Mouse (Mus musculus) midbrain, embryonic 11.5 days (tissue): Measurements from ENCODE around the gene Tnpo2. TPM values are rescaled to one million over a fixed set of nuclear protein-coding genes. Genes with fewer than 3 reads are reported as not detected.

Experiments used
- ATAC-seq: fragments of 200-750 bp; cut with Nextera tagmentation; 2 replicates; pipeline ENCODE4 v1.8.0; 2017; ENCODE audit warnings: moderate TSS enrichment, moderate library complexity; ENCODE audit not compliant: low FRiP score
- DNase-seq: peaks from one replicate; pipeline ENCODE4 v3.0.0; 2015; ENCODE audit warnings: low spot score; ENCODE audit errors: missing footprints
- H3K27ac ChIP-seq: fragments of 300-500 bp; sonication (generic); 2 replicates; pipeline ENCODE4 v1.5.1; 2014; ENCODE audit warnings: low read depth, low read length
- H3K27me3 ChIP-seq: fragments of 300-500 bp; sonication (generic); 2 replicates; pipeline ENCODE4 v1.6.1; 2014; ENCODE audit warnings: mild to moderate bottlenecking, low read length, moderate library complexity, mixed read lengths; ENCODE audit not compliant: control insufficient read depth, insufficient read depth
- H3K36me3 ChIP-seq: fragments of 300-500 bp; sonication (generic); 2 replicates; pipeline ENCODE4 v1.6.1; 2014; ENCODE audit warnings: mild to moderate bottlenecking, low read length, moderate library complexity, mixed read lengths; ENCODE audit not compliant: control insufficient read depth, insufficient read depth
- H3K4me1 ChIP-seq: fragments of 300-500 bp; sonication (generic); 2 replicates; pipeline ENCODE4 v1.6.1; 2014; ENCODE audit warnings: low read length; ENCODE audit not compliant: control insufficient read depth, insufficient read depth
- H3K4me2 ChIP-seq: fragments of 300-500 bp; sonication (generic); 2 replicates; pipeline ENCODE4 v1.6.1; 2014; ENCODE audit warnings: mild to moderate bottlenecking, moderate library complexity
- H3K4me3 ChIP-seq: fragments of 300-500 bp; sonication (generic); 2 replicates; pipeline ENCODE4 v1.5.1; 2014; ENCODE audit warnings: low read depth, low read length
- H3K9ac ChIP-seq: fragments of 300-500 bp; sonication (generic); 2 replicates; pipeline ENCODE4 v1.6.1; 2014; ENCODE audit warnings: low read length
- H3K9me3 ChIP-seq: fragments of 300-500 bp; sonication (generic); 2 replicates; pipeline ENCODE4 v1.6.1; 2016; ENCODE audit warnings: low read length; ENCODE audit not compliant: control insufficient read depth
- WGBS: fragments of 180-500 bp; shearing (Covaris S2); extraction: QIAGEN DNeasy Blood & Tissue Kit; methylation state at CpG from one replicate; pipeline ENCODE4 v1.1.7; 2014; 5-methylcytosine and 5-hydroxymethylcytosine counted together
- polyA plus RNA-seq: library from polyadenylated mRNA; unstranded; fragments of >200 nt; fragmentation: Nextera tagmentation; extraction: Ambion mirVana; gene quantifications from 2 replicates; pipeline ENCODE4 v1.2.1, GENCODE M21; 2014

The Tnpo2 gene
- polyA plus RNA-seq, result 19.5 and 19.9 TPM in 2 replicates

DNA sequence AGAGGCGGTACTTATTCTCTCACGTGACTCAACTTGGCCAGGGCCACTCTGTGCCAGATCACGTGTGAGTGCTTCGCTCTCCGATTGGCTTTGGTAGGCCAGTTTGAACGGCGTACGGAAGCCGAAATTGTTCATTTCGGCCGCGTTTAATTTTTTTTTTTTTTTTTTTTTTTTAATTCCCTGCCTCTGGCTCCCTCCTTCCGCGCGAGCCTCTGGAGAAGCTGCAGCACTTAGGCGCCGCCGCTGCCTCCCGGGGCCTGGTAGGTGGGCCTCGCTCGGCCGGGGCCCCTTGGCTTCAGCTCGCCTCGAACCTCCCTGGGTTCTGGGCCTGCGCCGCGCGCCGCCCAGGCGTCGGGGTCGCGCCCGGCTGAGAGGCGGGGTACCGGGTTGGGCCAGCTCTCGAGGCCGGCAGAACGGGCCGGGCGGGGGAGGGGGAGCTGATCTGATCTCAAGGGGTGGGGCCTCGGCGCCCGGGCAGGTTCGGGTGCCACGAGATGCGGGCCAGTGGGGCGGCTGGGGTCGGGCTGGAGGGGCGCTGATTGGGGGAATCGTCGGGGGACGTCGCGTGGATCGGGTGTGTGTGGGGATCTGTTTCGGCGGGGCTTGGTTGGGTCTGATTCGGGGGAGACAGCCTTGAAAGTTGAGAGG lies at the start of gene Tnpo2:
Tnpo2 (plus strand) TSS at position 198 of the 648 bp plus-strand sequence.
- Histone ChIP-seq H3K4me1 (peaks cover 21% of the 10 kb centered on the region), H3K4me3 (peak within 1 kb of the TSS; percentile 80), H3K36me3 (peaks cover 12% of the 10 kb centered on the region; the same call in 1 of the 2 replicates), H3K27me3 (no peaks in the 10 kb centered on the region), H3K9me3 (no peaks in the 10 kb centered on the region), H3K27ac (peak within 1 kb of the TSS; percentile 99), H3K9ac (peak within 1 kb of the TSS; percentile 76), H3K4me2 (peak within 1 kb of the TSS; percentile 64)
- peak; percentile 98 for DNase-seq
- WGBS, result under 1% methylated on average over 54 of the region's 59 CpGs
- ATAC-seq, result peak; percentile 93

DNA sequence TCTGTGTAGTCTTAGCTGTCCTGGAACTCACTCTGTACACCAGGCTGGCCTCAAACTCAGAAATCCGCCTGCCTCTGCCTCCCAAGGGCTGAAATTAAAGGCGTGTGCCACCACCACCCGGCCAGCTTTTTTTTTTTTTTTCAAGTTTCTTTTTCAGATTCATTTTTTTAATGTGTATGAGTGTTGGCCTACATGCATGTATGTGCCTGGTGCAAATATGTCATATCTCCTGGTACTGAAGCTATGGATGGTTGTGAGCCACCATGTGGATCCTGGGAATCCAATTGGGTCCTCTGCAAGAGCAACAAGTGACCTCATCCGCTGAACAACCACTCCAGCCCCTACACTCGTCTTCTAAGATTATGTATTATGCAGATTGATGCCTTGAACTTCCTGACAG lies 49.3 kb upstream of the Tnpo2 start:
- ATAC-seq, result no peak
- peaks cover 25% of the 10 kb centered on the region for H3K4me1 ChIP-seq
- H3K4me3 ChIP-seq, result no peak overlapping the region
- WGBS, result 81% methylated on average over 5 of the region's 5 CpGs
- H3K4me2 ChIP-seq, result no peak overlapping the region
- H3K27ac ChIP-seq, result no peak overlapping the region
- DNase-seq, result peak; percentile 61
- peaks cover 8% of the 10 kb centered on the region for H3K27me3 ChIP-seq
- H3K9me3 ChIP-seq, result no peaks in the 10 kb centered on the region
- no peak overlapping the region for H3K9ac ChIP-seq
- H3K36me3 ChIP-seq, result no peaks in the 10 kb centered on the region

DNA sequence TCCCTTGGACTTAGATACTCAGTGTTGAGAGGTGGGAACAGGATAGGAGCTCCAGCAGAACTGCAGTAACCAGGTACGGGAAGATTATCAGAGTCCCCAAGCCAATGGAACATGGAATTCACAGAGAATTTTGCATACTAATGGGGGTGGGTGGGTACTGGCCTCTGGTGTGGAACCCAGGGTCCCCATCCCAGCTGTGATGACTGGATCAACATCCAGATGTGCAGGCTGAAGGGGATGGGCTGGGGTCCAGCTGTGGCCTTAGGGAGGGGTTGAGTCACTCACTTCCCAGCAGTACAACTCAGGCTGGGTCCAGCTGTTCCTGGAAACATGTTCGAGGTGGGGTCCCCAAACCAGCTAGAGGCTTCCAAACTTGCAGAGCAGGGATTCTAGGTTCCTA lies 48.8 kb upstream of the Tnpo2 start:
- Histone ChIP-seq H3K36me3 (no peaks in the 10 kb centered on the region), H3K27me3 (peaks cover 8% of the 10 kb centered on the region), H3K9ac (no peak overlapping the region), H3K4me3 (no peak overlapping the region), H3K27ac (no peak overlapping the region), H3K4me1 (peaks cover 25% of the 10 kb centered on the region), H3K9me3 (no peaks in the 10 kb centered on the region), H3K4me2 (no peak overlapping the region)
- 86% methylated on average over 2 of the region's 2 CpGs for WGBS
- no peak for ATAC-seq
- peak; percentile 65 for DNase-seq

DNA sequence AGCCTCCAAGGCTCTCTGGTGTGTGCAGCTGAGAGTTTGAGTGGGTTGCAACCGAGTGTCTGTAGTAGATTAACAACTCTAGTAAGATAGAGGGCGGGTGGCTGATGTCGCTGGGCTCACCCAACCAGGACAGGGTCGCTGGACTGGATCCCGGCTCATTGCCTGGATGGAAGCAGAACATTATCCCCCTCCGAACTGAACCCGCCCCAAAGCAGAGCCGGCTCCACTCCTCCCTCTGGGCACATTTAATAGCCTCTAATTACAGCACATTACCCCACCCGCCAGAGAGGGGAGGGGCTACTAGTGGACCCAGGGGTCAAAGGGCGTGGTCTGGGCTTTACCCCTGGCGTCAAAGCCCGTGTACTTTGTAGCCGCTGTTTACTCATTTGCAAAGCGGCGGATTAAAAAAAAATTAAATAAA lies 47.4 kb upstream of the Tnpo2 start:
- Histone ChIP-seq H3K27me3 (peaks cover 8% of the 10 kb centered on the region), H3K9ac (0 out of 2 replicates have a peak overlapping the region, but pooled peaks have one; percentile 9), H3K4me2 (peak overlapping the region; percentile 97; the same call in 1 of the 2 replicates), H3K4me1 (peaks cover 25% of the 10 kb centered on the region), H3K4me3 (no peak overlapping the region; the same call in 1 of the 2 replicates), H3K27ac (no peak overlapping the region), H3K9me3 (no peaks in the 10 kb centered on the region), H3K36me3 (no peaks in the 10 kb centered on the region)
- ATAC-seq (no peak), DNase-seq (peak; percentile 85)
- WGBS, result 16% methylated on average over 15 of the region's 15 CpGs

DNA sequence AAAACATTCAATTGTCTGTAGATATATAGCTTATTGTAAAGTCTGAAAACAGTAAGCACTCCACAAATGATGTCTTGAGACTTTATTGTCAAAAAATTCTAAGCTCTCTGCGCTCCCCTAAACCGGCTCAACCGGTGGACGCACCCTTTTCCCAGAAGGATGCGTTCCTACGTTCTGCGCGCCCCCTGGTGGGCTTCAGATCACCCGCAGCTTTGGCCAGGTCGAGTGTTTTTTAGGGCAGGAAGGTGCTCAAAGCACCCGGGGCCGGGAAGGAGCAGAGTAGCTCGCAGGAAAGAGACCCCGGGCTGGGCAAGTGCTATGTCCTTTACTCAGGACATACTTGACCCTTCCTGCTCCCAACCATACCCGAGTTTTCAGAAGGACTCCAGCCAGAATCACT lies 46.9 kb upstream of the Tnpo2 start:
- Histone ChIP-seq H3K27me3 (peaks cover 8% of the 10 kb centered on the region), H3K27ac (no peak overlapping the region)

DNA sequence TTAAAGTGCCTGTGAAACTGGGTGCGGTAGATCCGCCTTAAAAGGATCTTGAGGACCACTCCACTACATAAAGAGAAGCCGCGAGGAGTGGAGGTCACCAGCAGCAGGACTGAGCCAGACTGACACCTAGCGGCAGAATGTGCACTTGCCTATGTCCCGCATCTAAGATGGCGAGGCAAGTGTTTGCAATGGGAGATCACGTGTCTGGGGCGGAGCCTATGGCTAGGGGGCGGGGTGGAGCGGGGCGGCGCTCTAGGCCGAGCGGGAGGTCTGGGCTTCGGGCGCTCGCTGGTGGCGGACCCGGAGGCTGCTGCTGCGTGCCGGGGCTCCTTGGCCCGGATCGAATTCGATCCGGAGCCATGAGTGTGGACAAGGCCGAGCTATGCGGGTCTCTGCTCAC lies 46.4 kb upstream of the Tnpo2 start, which contains the start of gene Hook2:
Hook2 (plus strand) TSS at position 255 of the 400 bp plus-strand sequence.
- peak; percentile 95 for ATAC-seq
- peak within 1 kb of the TSS; percentile 51 for H3K4me3 ChIP-seq
- H3K27ac ChIP-seq, result no peak within 1 kb of the TSS
- peak within 1 kb of the TSS; percentile 67 for H3K9ac ChIP-seq
- H3K27me3 ChIP-seq, result peaks cover 10% of the 10 kb centered on the region
- WGBS, result under 1% methylated on average over 27 of the region's 28 CpGs
- H3K4me2 ChIP-seq, result peak within 1 kb of the TSS; percentile 97
- H3K36me3 ChIP-seq, result no peaks in the 10 kb centered on the region
- no peaks in the 10 kb centered on the region for H3K9me3 ChIP-seq
- H3K4me1 ChIP-seq, result peaks cover 16% of the 10 kb centered on the region
- DNase-seq, result peak; percentile 100

More for the DNA sequence above, 46.9 kb upstream of the Tnpo2 start:
- Histone ChIP-seq H3K9me3 (no peaks in the 10 kb centered on the region), H3K4me2 (peak overlapping the region; percentile 97), H3K4me1 (peaks cover 22% of the 10 kb centered on the region), H3K9ac (peak overlapping the region; percentile 66), H3K36me3 (no peaks in the 10 kb centered on the region), H3K4me3 (peak overlapping the region; percentile 51)
- peak; percentile 70 for ATAC-seq
- WGBS, result under 1% methylated on average over 15 of the region's 15 CpGs
- peak; percentile 98 for DNase-seq

DNA sequence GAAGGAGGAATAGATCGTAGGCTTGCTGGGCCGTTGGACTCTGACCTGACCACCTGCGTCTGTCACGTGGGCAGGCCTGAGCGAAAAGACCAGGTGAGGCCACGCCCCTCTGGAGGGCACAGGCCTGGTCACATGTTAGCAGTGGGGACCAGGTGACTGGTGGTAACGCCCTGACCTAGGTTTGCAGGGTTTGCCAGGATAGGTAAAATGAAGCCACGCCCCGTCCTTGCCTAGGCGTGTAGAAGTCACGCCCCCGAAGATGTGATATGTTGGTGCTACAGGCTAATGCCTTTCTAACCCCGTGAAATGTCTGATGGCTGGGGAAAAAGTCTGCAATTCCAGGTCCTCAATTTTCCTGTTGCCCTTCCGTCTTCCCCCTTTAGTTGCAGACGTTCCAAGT lies 45.9 kb upstream of the Tnpo2 start:
- H3K36me3 ChIP-seq, result no peaks in the 10 kb centered on the region
- peaks cover 14% of the 10 kb centered on the region for H3K4me1 ChIP-seq
- H3K27me3 ChIP-seq, result peaks cover 11% of the 10 kb centered on the region
- ATAC-seq, result peak; percentile 60
- no peak overlapping the region for H3K27ac ChIP-seq
- H3K4me3 ChIP-seq, result peak overlapping the region; percentile 51
- peak overlapping the region; percentile 67 for H3K9ac ChIP-seq
- DNase-seq, result peak; percentile 88
- WGBS, result 2% methylated on average over 15 of the region's 15 CpGs
- H3K9me3 ChIP-seq, result no peaks in the 10 kb centered on the region
- H3K4me2 ChIP-seq, result peak overlapping the region; percentile 97

DNA sequence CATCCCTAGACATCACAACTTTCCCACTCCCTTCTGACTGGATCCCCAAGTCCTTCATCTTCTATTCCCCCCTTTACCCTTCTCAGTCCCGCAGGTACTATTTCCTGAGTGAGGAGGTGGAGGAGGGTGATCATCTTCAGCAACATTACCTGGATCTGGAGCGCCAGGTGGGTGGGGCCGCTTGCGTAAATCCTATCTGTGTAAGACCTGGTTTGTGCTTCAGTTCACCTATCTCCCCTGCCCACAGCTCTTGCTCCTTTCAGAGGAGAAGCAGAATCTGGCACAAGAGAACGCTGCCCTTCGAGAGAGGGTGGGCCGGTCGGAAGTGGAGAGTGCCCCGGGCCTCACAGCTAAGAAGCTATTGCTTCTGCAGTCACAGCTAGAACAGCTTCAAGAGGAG lies 42.3 kb upstream of the Tnpo2 start:
- Histone ChIP-seq H3K27ac (no peak overlapping the region), H3K9me3 (no peaks in the 10 kb centered on the region), H3K36me3 (no peaks in the 10 kb centered on the region), H3K9ac (no peak overlapping the region), H3K27me3 (0 out of 2 replicates have a peak, but pooled peaks cover 4% of the 10 kb centered on the region), H3K4me3 (no peak overlapping the region), H3K4me2 (no peak overlapping the region), H3K4me1 (peaks cover 14% of the 10 kb centered on the region)
- 93% methylated on average over 9 of the region's 9 CpGs for WGBS
- ATAC-seq, result no peak
- DNase-seq, result peak; percentile 57

DNA sequence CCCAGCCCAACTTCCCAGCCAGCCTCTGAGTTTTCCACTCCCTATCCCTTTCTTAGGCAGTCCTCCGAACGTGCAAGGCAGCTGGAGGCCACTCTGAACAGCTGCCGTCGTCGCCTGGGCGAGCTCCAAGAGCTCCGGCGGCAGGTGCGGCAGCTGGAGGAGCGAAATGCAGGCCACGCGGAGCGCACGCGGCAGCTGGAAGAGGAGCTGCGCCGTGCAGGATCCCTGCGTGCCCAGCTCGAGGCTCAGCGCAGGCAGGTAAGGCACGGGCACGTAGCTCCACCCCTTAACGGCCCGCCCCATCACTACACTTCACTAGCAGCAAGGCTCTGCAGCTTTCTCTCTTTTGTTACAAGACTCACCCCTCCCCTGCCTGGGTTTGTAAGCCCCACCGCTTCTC lies 41.0 kb upstream of the Tnpo2 start:
- Histone ChIP-seq H3K4me3 (no peak overlapping the region), H3K4me2 (no peak overlapping the region), H3K27ac (no peak overlapping the region), H3K9me3 (no peaks in the 10 kb centered on the region), H3K36me3 (no peaks in the 10 kb centered on the region), H3K27me3 (0 out of 2 replicates have a peak, but pooled peaks cover 4% of the 10 kb centered on the region), H3K9ac (0 out of 2 replicates have a peak overlapping the region, but pooled peaks have one; percentile 1), H3K4me1 (peaks cover 11% of the 10 kb centered on the region; the same call in 1 of the 2 replicates)
- 25% methylated on average over 25 of the region's 25 CpGs for WGBS
- DNase-seq (no peak), ATAC-seq (no peak)
